Mouse (Mus musculus): Measurements from ENCODE around the gene Xrcc4. TPM values are rescaled to one million over a fixed set of nuclear protein-coding genes. Genes with fewer than 3 reads are reported as not detected.

The Xrcc4 gene
- polyA plus RNA-seq, 1 experiment from 2014 or later = 15.5 TPM

DNA sequence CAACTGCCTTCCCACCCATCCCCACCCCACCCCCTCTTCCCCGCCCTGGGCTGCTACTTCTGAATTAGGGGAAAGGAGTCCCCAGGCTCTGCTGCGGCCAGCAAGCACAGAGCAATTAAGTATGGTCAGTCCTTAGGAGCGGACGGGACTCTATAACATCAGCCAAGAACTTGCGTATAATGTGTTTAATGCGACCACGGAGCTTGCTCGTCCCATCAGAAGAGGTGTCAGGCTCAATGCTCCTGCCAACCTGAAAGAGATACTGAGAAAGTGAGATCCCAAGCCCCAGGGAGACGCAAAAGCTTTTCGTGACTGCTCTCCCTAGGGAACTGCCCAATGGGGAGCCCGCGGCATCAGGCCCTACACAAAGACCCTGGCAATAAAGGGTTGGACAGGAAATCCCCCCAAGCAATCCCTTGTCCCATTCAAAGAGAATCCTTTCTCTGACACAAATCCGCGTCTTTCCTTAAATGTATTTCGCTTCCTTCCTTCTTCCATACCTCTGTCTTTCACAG lies 346.7 kb downstream of the Xrcc4 start:
- Histone ChIP-seq H3K9me3 (no peaks in the 10 kb centered on the region), H3K27ac (peak overlapping the region; percentile 91), H3K4me1 (peaks cover 15% of the 10 kb centered on the region), H3K36me3 (no peaks in the 10 kb centered on the region), H3K9ac (peak overlapping the region; percentile 64), H3K4me2 (peak overlapping the region; percentile 84), H3K27me3 (no peaks in the 10 kb centered on the region), H3K4me3 (peak overlapping the region; percentile 61)
- 4% methylated on average over 15 of the region's 15 CpGs for WGBS
- no peak; the same call in 1 of the 2 replicates for ATAC-seq (ENCODE audit: borderline replicate concordance, extremely low read depth, low FRiP score, low TSS enrichment)

DNA sequence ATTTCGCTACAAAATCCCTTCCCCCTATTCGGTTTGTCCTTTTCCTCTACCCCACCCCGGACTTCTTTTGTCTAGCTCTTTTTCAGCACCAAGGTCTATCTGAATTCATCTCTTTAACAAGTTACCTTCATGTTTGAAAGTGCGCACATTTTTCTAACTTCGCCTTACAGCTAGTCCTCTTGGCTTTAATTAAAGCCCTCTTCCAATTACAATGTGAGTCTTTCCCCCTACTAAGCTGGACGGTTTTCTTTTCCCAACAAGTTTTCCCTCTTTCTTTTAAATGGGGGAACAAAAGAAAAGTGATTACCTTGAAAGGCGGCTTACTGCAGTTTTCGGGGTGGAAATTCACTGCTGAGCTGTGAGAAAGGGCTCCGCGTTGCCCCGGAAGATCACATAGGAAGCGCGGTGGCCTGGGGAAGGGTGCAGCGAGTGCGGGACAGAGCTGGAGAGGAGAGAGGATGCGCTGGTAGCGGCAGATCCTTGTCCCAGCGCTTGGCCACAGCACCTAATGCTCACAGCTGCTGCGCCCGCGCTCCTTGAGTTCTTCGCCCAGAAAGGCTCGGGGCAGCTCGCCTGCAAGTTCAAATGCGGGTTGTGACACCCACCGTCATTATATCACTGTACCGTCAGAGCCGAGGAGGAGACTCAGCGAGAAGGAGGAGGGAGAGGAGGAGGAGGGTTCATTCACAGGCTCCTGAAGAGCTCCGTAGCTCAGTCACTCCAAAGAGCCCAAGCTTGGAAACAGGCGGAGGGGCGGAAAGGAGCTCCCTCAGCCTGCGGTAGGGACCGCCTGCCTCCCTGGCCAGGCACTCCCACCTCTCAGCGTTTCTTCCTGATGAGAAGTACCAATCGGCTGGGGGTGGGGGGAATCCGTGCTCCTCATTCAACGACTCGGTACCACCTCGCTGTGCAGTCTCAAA lies 347.4 kb downstream of the Xrcc4 start, which contains the start of gene Vcan:
Gene Vcan (minus strand): TSS at position 744 of the 920 bp plus-strand sequence.
- H3K4me3 ChIP-seq = peak within 1 kb of the TSS; percentile 61
- peak within 1 kb of the TSS; percentile 91 for H3K27ac ChIP-seq
- H3K9me3 ChIP-seq = no peaks in the 10 kb centered on the region
- H3K4me1 ChIP-seq = peaks cover 18% of the 10 kb centered on the region
- H3K36me3 ChIP-seq = no peaks in the 10 kb centered on the region
- peak within 1 kb of the TSS; percentile 64 for H3K9ac ChIP-seq
- ATAC-seq (ENCODE audit: borderline replicate concordance, extremely low read depth, low FRiP score, low TSS enrichment) = peak; percentile 62
- H3K4me2 ChIP-seq = peak within 1 kb of the TSS; percentile 84
- H3K27me3 ChIP-seq = no peaks in the 10 kb centered on the region
- WGBS = under 1% methylated on average over 40 of the region's 40 CpGs

DNA sequence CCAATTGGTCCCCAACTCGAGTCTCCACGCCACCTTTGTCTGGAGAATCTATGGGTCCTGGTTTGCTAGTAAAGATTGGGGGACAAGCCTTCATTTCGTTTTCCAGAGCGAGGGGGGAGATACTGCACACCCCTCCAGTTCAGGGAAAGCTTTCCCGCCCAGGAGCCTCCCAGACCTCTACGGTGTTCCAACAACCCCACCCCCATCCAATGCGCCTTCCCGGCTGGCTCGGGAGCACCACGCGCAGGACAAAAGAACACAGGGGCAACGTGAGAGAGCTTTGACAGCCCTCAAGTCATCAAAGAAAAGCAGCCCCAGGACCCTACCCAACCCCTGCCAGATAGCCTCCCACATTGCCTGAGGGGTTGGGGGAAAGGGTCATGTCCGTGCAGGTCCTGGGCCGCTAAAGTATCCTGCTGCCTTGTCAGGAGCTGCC lies 348.3 kb downstream of the Xrcc4 start:
- peak overlapping the region; percentile 91 for H3K27ac ChIP-seq
- 0% methylated on average over 14 of the region's 14 CpGs for WGBS
- ATAC-seq (ENCODE audit: borderline replicate concordance, extremely low read depth, low FRiP score, low TSS enrichment) = no peak
- peaks cover 18% of the 10 kb centered on the region for H3K4me1 ChIP-seq
- peak overlapping the region; percentile 84 for H3K4me2 ChIP-seq
- H3K27me3 ChIP-seq = no peaks in the 10 kb centered on the region
- peak overlapping the region; percentile 64 for H3K9ac ChIP-seq
- no peaks in the 10 kb centered on the region for H3K9me3 ChIP-seq
- peak overlapping the region; percentile 61 for H3K4me3 ChIP-seq
- H3K36me3 ChIP-seq = no peaks in the 10 kb centered on the region

DNA sequence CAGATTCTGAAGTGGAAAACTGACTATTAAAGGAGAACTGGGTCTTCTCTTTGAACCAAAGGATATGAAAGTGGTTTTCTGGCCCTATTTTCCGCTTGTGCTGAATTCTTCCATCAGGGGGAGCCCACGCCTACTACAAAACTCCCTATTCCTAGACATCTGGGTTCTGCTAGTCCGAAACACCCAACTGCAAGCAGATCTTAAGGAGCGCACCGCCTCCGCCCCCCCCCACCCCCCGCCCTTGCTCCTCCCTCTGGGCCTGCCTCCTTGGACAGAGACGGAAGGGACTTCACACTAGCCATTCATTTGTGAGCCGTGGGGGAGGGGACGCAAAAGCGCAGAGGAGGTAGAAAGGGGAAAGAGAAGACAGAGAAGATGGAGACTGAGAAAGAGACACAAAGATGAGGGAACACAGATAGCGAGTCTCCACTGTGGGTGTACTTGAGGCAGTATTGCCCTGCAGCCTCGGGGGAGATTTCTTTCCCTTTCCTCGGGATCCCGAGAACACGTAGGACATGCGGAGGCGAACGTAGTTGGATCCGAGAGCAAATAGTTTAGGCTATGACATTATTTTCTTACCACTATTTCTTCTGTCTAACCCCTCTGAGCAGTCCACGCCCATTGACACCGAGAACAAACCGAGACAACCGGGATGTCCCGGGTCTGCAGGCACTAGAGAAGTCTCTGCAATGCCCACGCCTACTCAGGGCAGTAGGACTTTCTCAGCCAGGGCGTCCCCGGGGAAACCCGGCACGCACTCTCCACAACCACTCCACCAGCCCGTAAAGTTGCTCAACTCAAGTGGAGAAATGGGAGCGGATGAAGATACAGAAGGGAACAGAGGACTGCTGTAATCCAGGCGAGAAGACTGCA lies 348.9 kb downstream of the Xrcc4 start:
- Histone ChIP-seq H3K36me3 (no peaks in the 10 kb centered on the region), H3K9ac (peak overlapping the region; percentile 64), H3K4me2 (peak overlapping the region; percentile 84), H3K27ac (peak overlapping the region; percentile 94), H3K4me1 (peaks cover 18% of the 10 kb centered on the region), H3K9me3 (no peaks in the 10 kb centered on the region), H3K27me3 (no peaks in the 10 kb centered on the region), H3K4me3 (peak overlapping the region; percentile 61)
- peak; percentile 87 for ATAC-seq (ENCODE audit: borderline replicate concordance, extremely low read depth, low FRiP score, low TSS enrichment)
- WGBS = under 1% methylated on average over 33 of the region's 33 CpGs

DNA sequence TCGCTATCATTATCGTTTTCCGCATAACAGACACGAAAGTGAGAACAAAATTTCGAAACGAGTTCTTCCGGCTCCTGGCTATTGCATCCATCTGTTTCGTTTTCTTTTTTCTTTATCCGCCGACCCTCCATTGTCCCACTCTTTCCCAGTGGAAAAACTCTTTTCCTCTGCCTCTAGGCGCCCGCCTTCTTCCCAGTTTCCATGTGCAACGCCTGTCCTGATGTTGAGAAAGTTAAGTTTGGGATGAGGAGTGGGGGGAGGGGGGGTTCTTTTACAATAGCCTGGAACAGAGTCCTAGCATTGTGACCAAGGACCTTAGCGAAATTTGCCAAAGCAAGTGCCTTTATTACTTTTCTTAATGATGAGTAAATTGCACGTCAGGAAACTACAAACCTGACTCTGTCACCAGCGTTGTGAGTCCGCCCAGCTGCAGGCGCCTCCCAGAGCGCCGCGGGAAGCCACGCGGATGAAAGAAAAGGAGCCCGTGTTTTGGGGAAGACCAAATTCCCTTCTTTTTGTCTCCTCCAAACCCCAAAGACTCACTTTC lies 349.6 kb downstream of the Xrcc4 start:
- 0 out of 2 replicates have a peak, but pooled peaks have one; percentile 6 for ATAC-seq (ENCODE audit: borderline replicate concordance, extremely low read depth, low FRiP score, low TSS enrichment)
- Histone ChIP-seq H3K4me3 (peak overlapping the region; percentile 61), H3K4me1 (peaks cover 23% of the 10 kb centered on the region), H3K36me3 (no peaks in the 10 kb centered on the region), H3K27ac (peak overlapping the region; percentile 94), H3K9me3 (no peaks in the 10 kb centered on the region), H3K4me2 (peak overlapping the region; percentile 84), H3K27me3 (no peaks in the 10 kb centered on the region), H3K9ac (peak overlapping the region; percentile 64)
- WGBS = under 1% methylated on average over 24 of the region's 24 CpGs

DNA sequence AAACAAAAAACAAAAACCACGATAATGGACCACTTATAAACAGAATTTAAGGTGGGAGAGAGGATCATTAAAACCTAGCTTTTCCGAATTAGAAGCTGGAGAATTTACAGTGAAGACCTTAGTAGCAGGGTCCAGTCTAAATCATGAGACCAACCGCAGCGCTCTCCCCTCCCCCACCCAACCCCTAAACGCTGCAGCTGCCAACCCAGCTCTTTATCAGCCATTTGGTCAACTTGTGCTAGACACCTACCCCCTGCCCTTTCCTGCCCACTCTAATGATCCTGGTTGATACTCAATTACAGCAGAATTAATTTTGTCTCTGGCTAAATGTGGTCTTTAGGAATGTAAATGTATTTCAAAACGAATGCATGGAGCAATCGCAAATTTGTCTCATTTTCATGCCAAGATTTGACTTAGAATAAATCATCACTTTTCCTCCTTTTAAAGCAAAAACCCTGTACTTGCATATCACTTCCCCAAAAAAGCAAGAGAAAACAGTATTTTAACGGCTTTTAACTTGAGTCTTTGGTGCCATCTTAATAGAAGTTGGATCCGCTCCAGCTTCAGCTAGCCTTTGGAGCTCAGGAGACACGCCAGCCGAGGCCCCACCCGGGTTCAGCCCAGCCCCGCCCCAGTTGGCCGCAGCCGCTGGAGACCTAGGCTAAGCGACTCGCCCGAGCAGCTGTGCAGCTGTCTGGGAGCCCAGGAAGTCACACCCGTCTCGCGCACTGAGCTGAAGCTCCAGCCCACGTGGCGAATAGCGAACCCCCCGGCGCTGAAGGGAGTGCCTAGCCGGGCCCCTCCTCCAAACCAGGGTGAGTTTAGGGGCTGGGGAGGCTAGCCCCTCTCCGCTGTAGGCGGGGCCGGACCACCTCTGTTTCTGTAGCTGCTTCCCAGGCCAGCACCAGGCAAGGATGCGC lies 350.4 kb downstream of the Xrcc4 start:
- 1% methylated on average over 31 of the region's 31 CpGs for WGBS

DNA sequence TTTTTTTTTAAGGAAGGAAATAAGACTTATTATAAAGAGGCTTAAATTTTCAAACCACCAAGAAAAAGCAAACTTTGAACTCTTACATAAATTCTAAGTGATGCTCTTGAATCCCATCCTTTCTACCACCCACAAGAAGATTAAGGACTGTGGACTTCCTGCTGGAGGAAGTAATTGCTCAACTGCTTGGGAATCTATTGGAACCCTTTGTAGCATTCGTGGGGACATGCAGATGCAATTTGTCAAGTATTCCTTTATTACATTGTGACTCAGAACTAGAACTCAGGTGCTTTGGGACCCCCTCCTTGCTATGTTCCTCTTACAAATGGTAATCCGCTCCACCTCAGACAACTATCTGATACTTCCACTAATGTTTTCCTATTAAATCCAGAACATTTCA lies 351.1 kb downstream of the Xrcc4 start:
- ATAC-seq (ENCODE audit: borderline replicate concordance, extremely low read depth, low FRiP score, low TSS enrichment) = no peak
- H3K27me3 ChIP-seq = no peaks in the 10 kb centered on the region
- H3K27ac ChIP-seq = peak overlapping the region; percentile 94
- H3K4me2 ChIP-seq = peak overlapping the region; percentile 84
- H3K4me1 ChIP-seq = peaks cover 25% of the 10 kb centered on the region
- peak overlapping the region; percentile 61; the same call in 1 of the 2 replicates for H3K4me3 ChIP-seq
- no peak overlapping the region for H3K9ac ChIP-seq
- H3K36me3 ChIP-seq = no peaks in the 10 kb centered on the region
- 40% methylated on average over 2 of the region's 2 CpGs for WGBS
- no peaks in the 10 kb centered on the region for H3K9me3 ChIP-seq

More for the DNA sequence above, 350.4 kb downstream of the Xrcc4 start:
- Histone ChIP-seq H3K4me3 (peak overlapping the region; percentile 61), H3K4me2 (peak overlapping the region; percentile 84), H3K27me3 (no peaks in the 10 kb centered on the region), H3K27ac (peak overlapping the region; percentile 94), H3K9ac (peak overlapping the region; percentile 64), H3K9me3 (no peaks in the 10 kb centered on the region), H3K4me1 (peaks cover 25% of the 10 kb centered on the region), H3K36me3 (no peaks in the 10 kb centered on the region)
- peak; percentile 87 for ATAC-seq (ENCODE audit: borderline replicate concordance, extremely low read depth, low FRiP score, low TSS enrichment)

DNA sequence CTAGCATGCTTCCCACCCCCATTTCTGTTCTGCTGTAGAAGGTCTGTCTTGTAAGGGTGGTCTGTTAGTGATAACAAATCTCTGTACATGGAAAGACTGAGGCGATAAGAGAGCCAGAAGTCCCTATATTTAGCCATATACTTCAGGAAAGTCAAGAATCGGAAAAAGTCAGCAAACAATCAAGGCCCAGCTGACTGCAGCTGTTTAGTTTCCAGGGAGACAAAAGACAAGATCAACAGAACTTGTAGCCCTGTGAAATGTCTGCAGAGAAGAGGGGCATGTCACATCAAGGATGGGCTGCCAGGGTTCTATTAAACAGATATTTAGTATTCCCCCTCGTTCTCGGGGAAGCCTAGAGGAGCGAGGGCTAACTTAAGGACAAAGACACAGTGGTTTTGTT lies 354.3 kb downstream of the Xrcc4 start:
- WGBS = 23% methylated on average over 5 of the region's 5 CpGs
- Histone ChIP-seq H3K27ac (peak overlapping the region; percentile 31; the same call in 1 of the 2 replicates), H3K4me1 (peaks cover 26% of the 10 kb centered on the region), H3K4me2 (no peak overlapping the region), H3K27me3 (no peaks in the 10 kb centered on the region), H3K9ac (no peak overlapping the region), H3K36me3 (no peaks in the 10 kb centered on the region), H3K9me3 (no peaks in the 10 kb centered on the region), H3K4me3 (no peak overlapping the region)
- ATAC-seq (ENCODE audit: borderline replicate concordance, extremely low read depth, low FRiP score, low TSS enrichment) = no peak

DNA sequence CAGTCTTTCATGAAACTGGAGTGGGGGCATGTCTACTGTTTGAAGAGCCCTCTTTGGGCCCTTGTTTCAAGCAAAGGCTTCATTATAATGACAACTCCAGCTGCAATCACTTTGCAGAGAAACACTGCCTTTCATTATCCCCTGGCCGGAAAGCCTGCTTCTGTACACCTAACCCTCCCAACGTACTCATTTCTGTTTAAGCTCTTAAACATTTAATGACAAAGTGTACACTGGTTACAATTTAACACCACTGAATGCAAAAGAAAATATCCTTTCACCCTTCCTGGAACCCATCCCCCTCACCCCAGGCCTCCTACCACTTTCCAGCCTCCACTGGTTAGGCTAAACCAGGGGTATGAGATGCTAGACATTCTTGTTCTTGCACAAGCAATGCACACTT lies 362.9 kb downstream of the Xrcc4 start:
- Histone ChIP-seq H3K36me3 (peaks cover 13% of the 10 kb centered on the region), H3K9me3 (no peaks in the 10 kb centered on the region), H3K27me3 (no peaks in the 10 kb centered on the region), H3K4me2 (no peak overlapping the region), H3K4me1 (no peaks in the 10 kb centered on the region), H3K27ac (no peak overlapping the region), H3K4me3 (no peak overlapping the region), H3K9ac (no peak overlapping the region)
- no peak for ATAC-seq (ENCODE audit: borderline replicate concordance, extremely low read depth, low FRiP score, low TSS enrichment)
- 50% methylated on average over 2 of the region's 2 CpGs for WGBS
